Mouse (Mus musculus) liver, embryonic 16.5 days (tissue): ENCODE results near the gene Large1. TPM values are rescaled to one million over a fixed set of nuclear protein-coding genes. Genes with fewer than 3 reads are reported as not detected.
"Not testable (repeated sequence)": the region's sequence is repeated elsewhere in the genome, so short reads cannot be mapped to it uniquely, and the experiment has no call there.

Source experiments
- ATAC-seq: fragments of 200-750 bp; cut with Nextera tagmentation; 2 replicates; pipeline ENCODE4 v1.8.0; 2017; ENCODE audit warnings: low read depth, mild to moderate bottlenecking, moderate number of reproducible peaks, moderate library complexity
- H3K27ac ChIP-seq: fragments of 300-500 bp; sonication (generic); 2 replicates; pipeline ENCODE4 v1.5.1; 2014; ENCODE audit warnings: mild to moderate bottlenecking, low read length
- H3K27me3 ChIP-seq: fragments of 300-500 bp; sonication (generic); 2 replicates; pipeline ENCODE4 v1.6.1; 2014; ENCODE audit warnings: low read depth, low read length, mixed read lengths; ENCODE audit not compliant: control insufficient read depth, insufficient read depth
- H3K36me3 ChIP-seq: fragments of 300-500 bp; sonication (generic); 2 replicates; pipeline ENCODE4 v1.6.1; 2014; ENCODE audit warnings: mild to moderate bottlenecking; ENCODE audit not compliant: control insufficient read depth, insufficient read depth
- H3K4me1 ChIP-seq: fragments of 300-500 bp; sonication (generic); 2 replicates; pipeline ENCODE4 v1.6.1; 2014; ENCODE audit warnings: low read depth, low read length, mixed read lengths; ENCODE audit not compliant: control insufficient read depth
- H3K4me2 ChIP-seq: fragments of 300-500 bp; sonication (generic); 2 replicates; pipeline ENCODE4 v1.6.1; 2014; ENCODE audit warnings: low read depth, low read length, mixed read lengths
- H3K4me3 ChIP-seq: fragments of 300-500 bp; sonication (generic); 2 replicates; pipeline ENCODE4 v1.5.1; 2014; ENCODE audit warnings: low read depth, mild to moderate bottlenecking, low read length
- H3K9ac ChIP-seq: fragments of 300-500 bp; sonication (generic); 2 replicates; pipeline ENCODE4 v1.6.1; 2014; ENCODE audit warnings: low read depth, low read length
- H3K9me3 ChIP-seq: fragments of 300-500 bp; sonication (generic); replicated peaks from 2 replicates; pipeline ENCODE4 v1.6.1; 2016; ENCODE audit warnings: low read length; ENCODE audit not compliant: control insufficient read depth
- WGBS: fragments of 180-500 bp; shearing (Covaris S2); extraction: QIAGEN DNeasy Blood & Tissue Kit; methylation state at CpG from one replicate; pipeline ENCODE4 v1.1.7; 2014; ENCODE audit not compliant: insufficient replicate concordance; 5-methylcytosine and 5-hydroxymethylcytosine counted together
- polyA plus RNA-seq: library from polyadenylated mRNA; unstranded; fragments of >200 nt; fragmentation: Nextera tagmentation; extraction: Ambion mirVana; gene quantifications from 2 replicates; pipeline ENCODE4 v1.2.1, GENCODE M21; 2015

Gene Large1
- polyA plus RNA-seq, 1 experiment from 2014 or later, result 1.1 TPM

DNA sequence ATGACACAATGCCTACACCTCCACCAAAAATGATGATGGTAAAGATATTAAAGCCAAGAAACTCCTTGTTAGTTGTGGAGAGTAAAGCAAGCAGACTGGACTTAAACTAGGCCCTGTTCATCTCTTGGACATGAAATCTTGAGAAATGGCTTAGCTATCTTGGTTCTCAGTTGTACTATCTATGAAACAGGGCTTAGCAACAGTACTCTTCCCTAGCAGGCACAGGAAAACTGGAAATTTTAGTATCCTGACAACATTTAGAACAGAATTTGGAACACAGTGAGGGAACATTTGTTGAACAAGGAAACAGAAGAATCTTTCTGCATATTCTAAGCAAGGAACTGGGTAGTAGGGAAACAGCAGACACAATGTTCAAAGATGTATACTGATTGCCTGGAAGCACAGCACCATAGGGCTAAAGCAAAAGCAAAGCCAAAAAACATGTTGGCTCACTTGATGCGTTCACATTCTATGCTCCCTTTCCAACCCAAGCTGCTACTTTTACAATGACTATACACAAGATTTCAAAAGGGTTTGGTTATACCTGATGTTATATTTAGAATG is 240.9 kb downstream of the Large1 start:
- WGBS, result 56% methylated on average over 1 of the region's 1 CpGs
- Histone ChIP-seq H3K4me3 (no peak overlapping the region), H3K27ac (no peak overlapping the region), H3K4me1 (no peaks in the 10 kb centered on the region), H3K9me3 (no peaks in the 10 kb centered on the region), H3K9ac (no peak overlapping the region), H3K27me3 (no peaks in the 10 kb centered on the region), H3K4me2 (no peak overlapping the region), H3K36me3 (no peaks in the 10 kb centered on the region)
- no peak for ATAC-seq

DNA sequence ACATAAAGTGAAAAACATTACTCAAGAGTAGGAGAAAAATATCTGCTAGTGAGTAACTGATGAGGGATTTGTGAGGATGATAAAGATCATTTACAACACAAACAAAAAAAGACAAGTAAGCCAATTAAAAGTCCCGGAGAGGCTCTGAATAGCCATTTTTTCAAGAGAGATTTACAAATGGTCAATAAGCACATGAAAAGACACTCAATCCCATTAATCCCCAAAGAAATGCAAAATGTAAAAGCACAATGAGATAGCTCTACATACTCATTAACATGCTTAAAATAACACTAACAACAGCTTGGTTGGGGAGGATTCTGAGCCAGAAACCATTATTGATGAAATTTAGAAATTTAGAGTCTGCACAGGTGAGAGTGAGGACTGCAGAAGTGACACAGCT is 249.3 kb downstream of the Large1 start:
- no peak for ATAC-seq
- Histone ChIP-seq H3K4me1 (no peaks in the 10 kb centered on the region), H3K27ac (no peak overlapping the region), H3K4me3 (no peak overlapping the region), H3K36me3 (no peaks in the 10 kb centered on the region), H3K9me3 (no peaks in the 10 kb centered on the region), H3K9ac (no peak overlapping the region), H3K27me3 (no peaks in the 10 kb centered on the region), H3K4me2 (no peak overlapping the region)
- 45% methylated on average over 1 of the region's 1 CpGs for WGBS

DNA sequence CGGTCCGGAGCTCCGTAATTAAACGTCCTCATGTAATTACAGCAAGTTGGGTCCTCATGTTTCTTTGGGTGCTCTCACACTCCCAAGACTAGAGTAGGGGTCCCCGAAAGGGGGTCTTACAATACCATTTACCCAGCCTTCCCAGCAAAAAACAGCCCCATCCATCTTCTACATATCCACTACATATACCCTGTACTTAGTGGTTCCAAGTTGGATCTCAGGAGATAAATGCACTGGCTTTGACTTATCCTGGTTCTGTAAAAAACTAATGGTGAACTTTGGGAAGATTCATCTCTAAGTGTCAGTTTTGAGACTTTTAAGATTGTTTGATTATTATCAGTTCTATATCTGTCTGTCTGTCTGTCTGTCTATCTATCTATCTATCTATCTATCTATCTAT is 252.3 kb downstream of the Large1 start:
- WGBS, result 66% methylated on average over 5 of the region's 5 CpGs
- Histone ChIP-seq H3K9me3 (no peaks in the 10 kb centered on the region), H3K4me1 (no peaks in the 10 kb centered on the region), H3K4me2 (no peak overlapping the region), H3K9ac (no peak overlapping the region), H3K4me3 (no peak overlapping the region), H3K27me3 (no peaks in the 10 kb centered on the region), H3K27ac (peak overlapping the region; percentile 33; the same call in 1 of the 2 replicates), H3K36me3 (no peaks in the 10 kb centered on the region)
- no peak for ATAC-seq

DNA sequence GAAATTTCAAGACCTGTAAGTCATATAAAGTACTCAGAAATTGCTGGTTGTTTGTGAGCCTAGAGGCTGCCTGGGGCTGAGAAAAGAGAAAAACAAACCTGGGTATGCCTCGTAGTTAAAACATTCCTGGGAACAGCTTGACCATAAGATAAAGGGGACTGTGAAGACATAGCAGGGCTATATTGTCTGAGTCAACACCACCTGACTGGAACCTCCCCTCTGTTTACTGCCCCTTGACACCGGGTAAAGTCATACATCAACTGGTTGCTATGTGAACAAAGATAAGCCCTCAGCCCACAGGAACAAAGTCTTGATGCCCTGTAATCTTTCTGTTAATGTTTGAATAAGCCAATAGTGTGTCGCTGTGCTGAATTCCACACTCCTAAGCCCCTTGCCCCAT is 252.7 kb downstream of the Large1 start:
- not testable (repeated sequence) for H3K27me3 ChIP-seq, H3K4me3 ChIP-seq, H3K36me3 ChIP-seq, H3K4me1 ChIP-seq, H3K27ac ChIP-seq, H3K4me2 ChIP-seq, H3K9me3 ChIP-seq, H3K9ac ChIP-seq
- ATAC-seq, result peak; percentile 87
- 14% methylated on average over 3 of the region's 3 CpGs for WGBS

DNA sequence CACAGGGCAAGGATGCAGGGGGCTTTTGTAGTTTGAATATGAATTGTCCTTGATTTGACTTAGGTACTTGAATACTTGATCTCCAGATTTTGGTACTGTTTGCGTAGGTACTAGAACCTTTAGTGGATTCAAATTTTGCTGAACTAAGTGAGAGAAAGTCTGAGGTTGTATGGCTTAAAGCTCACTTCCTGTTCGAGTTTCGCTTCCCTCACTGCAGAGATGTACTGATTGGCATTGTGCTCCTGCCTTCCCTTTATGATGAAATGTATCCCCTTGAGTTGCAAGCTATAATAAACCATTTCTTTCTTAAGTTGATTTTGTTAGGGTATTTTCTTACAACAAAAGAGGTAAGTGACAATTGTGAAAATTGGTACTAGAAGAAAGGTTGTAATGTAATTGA is 253.8 kb downstream of the Large1 start:
- Histone ChIP-seq H3K4me1 (no peaks in the 10 kb centered on the region), H3K4me3 (no peak overlapping the region), H3K27ac (no peak overlapping the region), H3K36me3 (no peaks in the 10 kb centered on the region), H3K9ac (no peak overlapping the region), H3K27me3 (no peaks in the 10 kb centered on the region), H3K4me2 (no peak overlapping the region), H3K9me3 (no peaks in the 10 kb centered on the region)
- WGBS, result 51% methylated on average over 3 of the region's 3 CpGs
- ATAC-seq, result no peak

DNA sequence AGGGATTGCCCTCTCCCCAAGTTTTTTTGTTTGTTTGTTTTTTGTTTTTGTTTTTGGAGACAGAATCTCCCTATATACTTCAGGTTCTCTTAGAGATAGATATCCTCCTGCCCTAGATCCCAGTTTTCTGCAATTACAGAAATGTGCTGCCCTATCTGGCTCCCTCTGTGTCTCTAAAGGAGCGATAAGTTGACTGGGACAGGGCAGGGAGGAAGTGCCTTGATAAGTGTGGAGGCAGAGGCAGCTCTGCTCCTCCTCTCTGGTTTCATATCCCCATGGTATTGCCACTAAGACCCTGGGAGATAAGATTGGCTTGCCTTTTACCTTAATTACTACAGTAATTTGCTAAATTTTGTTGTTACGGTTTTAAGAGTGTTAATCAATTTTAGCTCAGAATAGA is 256.4 kb downstream of the Large1 start:
- no peak overlapping the region for H3K27ac ChIP-seq
- H3K4me1 ChIP-seq, result no peaks in the 10 kb centered on the region
- H3K4me3 ChIP-seq, result no peak overlapping the region
- H3K4me2 ChIP-seq, result no peak overlapping the region
- no peak for ATAC-seq
- no peak overlapping the region for H3K9ac ChIP-seq
- no peaks in the 10 kb centered on the region for H3K9me3 ChIP-seq
- 37% methylated on average over 2 of the region's 2 CpGs for WGBS
- no peaks in the 10 kb centered on the region for H3K36me3 ChIP-seq
- no peaks in the 10 kb centered on the region for H3K27me3 ChIP-seq

DNA sequence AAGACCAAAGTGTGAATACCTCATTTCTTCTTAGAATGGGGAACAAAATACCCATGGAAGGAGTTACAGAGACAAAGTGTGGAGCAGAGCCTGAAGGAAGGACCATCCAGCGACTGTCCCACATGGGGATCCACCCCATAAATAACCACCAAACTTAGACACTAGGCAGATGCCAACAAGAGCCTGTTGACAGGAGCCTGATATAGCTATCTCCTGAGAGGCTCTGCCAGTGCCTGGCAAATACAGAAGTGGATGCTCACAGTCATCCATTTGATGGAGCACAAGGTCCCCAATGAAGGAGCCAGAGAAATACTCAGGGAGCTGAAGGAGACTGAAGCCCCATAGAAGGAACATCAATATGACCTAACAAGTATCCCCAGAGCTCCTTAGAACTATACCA is 275.6 kb downstream of the Large1 start:
- not testable (repeated sequence) for H3K4me3 ChIP-seq, ATAC-seq
- WGBS, result 52% methylated on average over 1 of the region's 1 CpGs

DNA sequence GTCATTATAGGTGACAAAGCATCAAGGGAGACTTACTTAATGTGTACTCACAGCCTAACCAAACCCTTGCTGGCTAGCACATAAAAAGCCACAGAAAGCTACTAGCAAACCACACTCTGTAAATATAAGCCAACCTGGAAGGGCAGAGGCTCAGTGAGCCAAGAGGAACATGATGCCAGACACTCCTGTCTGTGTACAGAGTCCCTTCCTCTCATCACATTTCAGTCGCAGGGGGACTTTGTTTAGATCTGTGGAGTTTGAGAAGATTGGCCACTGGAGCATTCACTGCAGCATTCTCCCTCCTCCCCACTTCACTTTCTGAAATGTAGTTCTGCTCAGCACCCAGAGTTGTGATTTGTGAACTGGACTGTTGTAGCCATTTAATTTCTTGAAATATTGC is 291.9 kb downstream of the Large1 start:
- Histone ChIP-seq H3K4me3 (no peak overlapping the region), H3K9ac (no peak overlapping the region), H3K4me1 (no peaks in the 10 kb centered on the region), H3K9me3 (no peaks in the 10 kb centered on the region), H3K4me2 (no peak overlapping the region), H3K36me3 (no peaks in the 10 kb centered on the region), H3K27ac (no peak overlapping the region), H3K27me3 (no peaks in the 10 kb centered on the region)
- WGBS, result 39% methylated on average over 1 of the region's 1 CpGs
- ATAC-seq, result no peak

More for the DNA sequence above, 275.6 kb downstream of the Large1 start:
- not testable (repeated sequence) for H3K4me2 ChIP-seq, H3K27ac ChIP-seq, H3K27me3 ChIP-seq, H3K36me3 ChIP-seq, H3K9me3 ChIP-seq, H3K9ac ChIP-seq, H3K4me1 ChIP-seq

DNA sequence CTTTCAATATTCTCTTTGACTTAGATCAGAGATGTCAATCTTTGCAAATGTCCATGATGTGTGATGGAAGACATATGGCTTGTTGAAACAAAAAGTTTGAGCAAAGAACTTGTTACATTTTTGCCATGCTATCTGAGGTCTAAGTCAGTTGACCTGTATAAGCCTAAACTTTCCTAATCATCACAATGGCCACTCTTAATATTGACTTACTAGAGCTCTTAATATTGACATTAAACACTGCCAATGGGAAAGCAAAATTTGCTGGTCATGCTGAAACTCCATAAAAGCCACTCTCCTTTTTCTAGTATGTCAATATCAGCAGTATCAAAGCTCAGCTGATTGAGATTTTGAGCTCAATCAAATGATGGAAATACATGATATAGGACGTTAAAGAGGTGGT is 298.6 kb downstream of the Large1 start:
- WGBS, result 42% methylated on average over 1 of the region's 1 CpGs
- Histone ChIP-seq H3K36me3 (no peaks in the 10 kb centered on the region), H3K9me3 (no peaks in the 10 kb centered on the region), H3K4me3 (no peak overlapping the region), H3K27me3 (no peaks in the 10 kb centered on the region), H3K4me1 (no peaks in the 10 kb centered on the region), H3K9ac (no peak overlapping the region), H3K4me2 (no peak overlapping the region), H3K27ac (no peak overlapping the region)
- no peak for ATAC-seq
